Mouse (Mus musculus) midbrain, postnatal 0 days (tissue): ENCODE data around the gene Gm20388. TPM values are rescaled to one million over a fixed set of nuclear protein-coding genes. Genes with fewer than 3 reads are reported as not detected.

Source experiments
- ATAC-seq: fragments of 200-750 bp; cut with Nextera tagmentation; 2 replicates; pipeline ENCODE4 v1.8.0; 2017; ENCODE audit warnings: moderate number of reproducible peaks, mild to moderate bottlenecking, moderate TSS enrichment, moderate library complexity; ENCODE audit not compliant: low FRiP score
- DNase-seq: peaks from one replicate; pipeline ENCODE4 v3.0.0-alpha.2; 2015; ENCODE audit warnings: low spot score
- H3K27ac ChIP-seq: fragments of 300-500 bp; sonication (generic); 2 replicates; pipeline ENCODE4 v1.5.1; 2014; ENCODE audit warnings: low read depth, mild to moderate bottlenecking, low read length, mixed read lengths
- H3K27me3 ChIP-seq: fragments of 300-500 bp; sonication (generic); 2 replicates; pipeline ENCODE4 v1.6.1; 2014; ENCODE audit warnings: low read length, control low read depth, mixed read lengths; ENCODE audit not compliant: insufficient read depth
- H3K36me3 ChIP-seq: fragments of 300-500 bp; sonication (generic); 2 replicates; pipeline ENCODE4 v1.6.1; 2014; ENCODE audit warnings: low read length, control low read depth, mixed read lengths; ENCODE audit not compliant: insufficient read depth
- H3K4me1 ChIP-seq: fragments of 300-500 bp; sonication (generic); 2 replicates; pipeline ENCODE4 v1.6.1; 2014; ENCODE audit warnings: mild to moderate bottlenecking, control low read depth, antibody characterized with exemption, low read length, mixed read lengths; ENCODE audit not compliant: insufficient read depth
- H3K4me2 ChIP-seq: fragments of 300-500 bp; sonication (generic); 2 replicates; pipeline ENCODE4 v1.6.1; 2014; ENCODE audit warnings: low read depth, mild to moderate bottlenecking, low read length, mixed read lengths; ENCODE audit not compliant: poor library complexity, severe bottlenecking
- H3K4me3 ChIP-seq: fragments of 300-500 bp; sonication (generic); 2 replicates; pipeline ENCODE4 v1.5.1; 2014; ENCODE audit warnings: low read depth, mild to moderate bottlenecking, low read length, moderate library complexity
- H3K9ac ChIP-seq: fragments of 300-500 bp; sonication (generic); replicated peaks from 2 replicates; pipeline ENCODE4 v1.6.1; 2014; ENCODE audit warnings: mild to moderate bottlenecking, low read length, moderate library complexity, mixed read lengths; ENCODE audit not compliant: poor library complexity, severe bottlenecking
- H3K9me3 ChIP-seq: fragments of 300-500 bp; sonication (generic); 2 replicates; pipeline ENCODE4 v1.6.1; 2016; ENCODE audit warnings: low read length, control low read depth
- CTCF ChIP-seq: IDR thresholded peaks from 2 replicates; pipeline ENCODE4 v1.5.1; 2016; ENCODE audit warnings: antibody characterized with exemption, mild to moderate bottlenecking
- WGBS: fragments of 180-500 bp; shearing (Covaris S2); extraction: QIAGEN DNeasy Blood & Tissue Kit; methylation state at CpG from one replicate; pipeline ENCODE4 v1.1.7; 2014; 5-methylcytosine and 5-hydroxymethylcytosine counted together
- polyA plus RNA-seq: library from polyadenylated mRNA; unstranded; fragments of >200 nt; fragmentation: Nextera tagmentation; extraction: Ambion mirVana; gene quantifications from 2 replicates; pipeline ENCODE4 v1.2.1, GENCODE M21; 2015
- total RNA-seq: library from RNA; depleted of rRNA; stranded (reverse); fragments of >200 nt; gene quantifications from 2 replicates; pipeline ENCODE4 v1.2.3, GENCODE M21; 2014

Gene Gm20388
- total and polyA plus RNA-seq, 2 experiments from 2014 or later = 74.2 TPM; not detected in 1

DNA sequence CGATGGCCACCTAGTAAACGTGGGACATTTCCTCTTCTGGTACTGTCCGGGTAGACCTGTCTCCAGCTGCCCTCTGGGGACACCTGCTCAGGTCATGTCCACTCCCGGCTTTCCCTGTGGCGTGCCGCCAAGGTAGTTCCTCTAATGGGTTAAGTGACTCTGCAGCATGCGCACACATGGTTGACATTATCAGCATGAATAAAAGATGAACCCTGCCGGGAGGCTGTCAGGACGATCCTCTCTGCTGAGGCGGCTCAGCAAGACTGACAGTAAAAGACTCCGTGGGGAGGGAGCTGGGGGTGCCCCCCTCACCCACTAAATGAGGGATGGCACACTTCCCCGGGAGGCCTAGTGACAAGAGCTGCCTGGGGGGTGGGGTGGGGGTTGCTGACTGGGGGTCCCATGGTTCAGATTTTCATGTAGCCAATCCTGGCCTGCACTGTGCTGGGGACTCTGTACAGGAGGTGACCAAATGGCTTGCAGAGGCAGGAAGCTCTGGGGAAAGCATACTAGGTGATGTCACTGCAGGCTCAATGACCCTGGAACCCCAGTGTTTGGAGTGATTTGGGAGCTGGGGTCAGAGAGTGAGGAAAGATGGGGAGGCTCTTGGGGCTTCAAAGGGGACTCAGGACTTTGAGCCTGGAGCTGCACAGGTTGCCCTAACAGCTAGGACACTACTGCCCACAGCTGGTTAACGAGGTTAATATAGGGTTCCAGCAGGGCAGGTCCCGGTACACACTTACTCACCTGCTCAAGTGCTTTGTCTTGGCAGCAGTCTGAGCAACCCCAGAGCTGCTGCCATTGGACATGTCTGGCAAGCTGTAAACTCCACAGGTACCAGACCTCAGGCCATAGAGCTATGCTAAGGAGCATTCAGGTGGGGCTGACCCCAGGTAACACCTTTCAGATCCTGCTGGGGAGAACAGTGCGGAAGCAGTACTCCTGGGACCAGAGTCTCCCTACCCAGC lies 487.1 kb downstream of the Gm20388 start:
- no peak for TF ChIP-seq CTCF
- ATAC-seq = no peak
- no peaks in the 10 kb centered on the region for H3K27me3 ChIP-seq
- H3K9ac ChIP-seq = no peak overlapping the region
- peaks cover 15% of the 10 kb centered on the region for H3K4me1 ChIP-seq
- no peak for DNase-seq
- H3K4me3 ChIP-seq = no peak overlapping the region
- H3K9me3 ChIP-seq = no peaks in the 10 kb centered on the region
- 29% methylated on average over 15 of the region's 15 CpGs for WGBS
- H3K4me2 ChIP-seq = peak overlapping the region; percentile 30; the same call in 1 of the 2 replicates
- peak overlapping the region; percentile 32; the same call in 1 of the 2 replicates for H3K27ac ChIP-seq
- H3K36me3 ChIP-seq = no peaks in the 10 kb centered on the region

DNA sequence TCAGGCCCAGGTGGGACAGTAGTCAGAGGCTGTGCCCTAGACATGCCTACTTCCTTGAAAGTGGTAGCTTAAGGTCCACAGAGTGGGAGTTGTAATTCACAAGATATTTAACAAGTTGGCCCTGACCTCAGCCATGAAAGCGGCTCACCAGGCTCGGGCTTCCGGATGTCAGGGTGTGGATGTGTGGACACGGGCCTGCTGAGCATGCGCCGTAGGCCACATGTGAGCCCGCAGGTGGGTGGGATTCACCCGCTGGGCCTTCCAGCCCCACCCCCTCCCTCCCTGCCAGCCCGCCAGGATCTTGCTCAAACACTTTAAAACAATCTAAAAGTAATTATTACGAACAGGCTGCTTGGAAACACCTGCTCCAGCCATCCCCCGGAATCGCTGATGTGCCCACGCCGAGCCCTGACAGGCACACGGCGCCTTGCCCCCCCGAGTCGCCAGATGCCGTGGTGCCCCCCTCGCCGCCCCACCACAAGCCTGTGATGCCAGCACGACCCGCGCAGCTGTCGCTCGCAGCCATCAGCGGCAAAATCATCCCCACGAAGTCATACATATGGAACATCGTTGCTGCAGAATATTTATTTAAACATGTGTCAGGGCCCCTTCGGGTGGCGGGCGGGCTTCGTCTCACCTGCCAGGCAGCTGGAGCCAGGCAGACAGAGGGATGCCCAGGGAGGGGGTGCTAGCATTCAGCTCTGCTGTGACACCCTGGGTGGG lies 488.7 kb downstream of the Gm20388 start:
- no peak for TF ChIP-seq CTCF
- peak; percentile 51 for DNase-seq

DNA sequence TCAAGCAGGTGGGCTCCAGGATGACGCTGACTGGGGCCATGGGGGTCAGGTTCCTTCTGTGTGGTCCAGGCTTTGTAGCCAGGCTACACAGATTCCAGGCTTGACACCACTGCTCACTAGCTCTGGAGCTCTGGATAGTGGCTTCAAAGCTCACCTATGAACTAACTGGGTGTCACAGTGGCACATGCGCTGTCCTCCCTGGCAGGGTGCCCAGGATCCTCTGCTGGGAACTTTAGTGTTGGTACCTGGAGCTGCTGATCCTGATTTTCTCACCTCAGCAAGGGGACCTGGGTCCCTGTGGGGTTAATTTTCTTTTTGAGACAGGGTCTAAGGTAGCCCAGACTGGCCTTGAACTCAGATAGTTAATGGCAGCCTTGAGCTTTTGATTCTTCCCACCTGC lies 490.6 kb downstream of the Gm20388 start:
- TF ChIP-seq CTCF = no peak
- 87% methylated on average over 2 of the region's 2 CpGs for WGBS
- Histone ChIP-seq H3K4me2 (no peak overlapping the region), H3K27me3 (no peaks in the 10 kb centered on the region), H3K9ac (no peak overlapping the region), H3K4me3 (no peak overlapping the region), H3K27ac (no peak overlapping the region), H3K4me1 (peaks cover 15% of the 10 kb centered on the region), H3K9me3 (no peaks in the 10 kb centered on the region), H3K36me3 (no peaks in the 10 kb centered on the region)
- DNase-seq (no peak), ATAC-seq (no peak)

More for the DNA sequence above, 488.7 kb downstream of the Gm20388 start:
- peak overlapping the region; percentile 9; the same call in 1 of the 2 replicates for H3K9ac ChIP-seq
- H3K36me3 ChIP-seq = no peaks in the 10 kb centered on the region
- peaks cover 15% of the 10 kb centered on the region for H3K4me1 ChIP-seq
- H3K4me2 ChIP-seq = peak overlapping the region; percentile 48
- no peak for ATAC-seq
- no peaks in the 10 kb centered on the region for H3K27me3 ChIP-seq
- WGBS = 30% methylated on average over 33 of the region's 33 CpGs
- no peaks in the 10 kb centered on the region for H3K9me3 ChIP-seq
- H3K27ac ChIP-seq = peak overlapping the region; percentile 43
- H3K4me3 ChIP-seq = peak overlapping the region; percentile 14; the same call in 1 of the 2 replicates

DNA sequence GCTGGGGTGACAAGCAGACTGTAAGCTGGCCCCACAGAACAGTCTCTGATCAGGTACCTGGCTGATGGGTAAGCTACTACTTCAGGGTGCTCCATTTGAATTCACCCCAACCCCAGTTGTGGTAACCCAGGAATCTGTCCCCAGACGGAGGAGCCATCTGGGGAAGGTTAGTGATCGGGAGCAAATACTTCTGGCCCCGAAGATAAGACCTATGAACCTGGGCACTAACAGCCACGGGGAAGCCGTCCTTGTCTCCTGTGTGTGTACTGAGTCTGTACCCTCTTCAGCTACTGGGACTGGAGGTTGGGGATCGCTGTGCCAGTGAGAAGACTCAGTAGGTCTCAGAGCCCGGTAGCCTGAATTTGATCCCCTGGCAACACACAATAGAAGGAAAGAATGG lies 491.1 kb downstream of the Gm20388 start:
- no peak for DNase-seq
- H3K4me1 ChIP-seq = peaks cover 15% of the 10 kb centered on the region
- TF ChIP-seq CTCF = no peak
- WGBS = 91% methylated on average over 7 of the region's 7 CpGs
- no peak overlapping the region for H3K4me3 ChIP-seq
- no peak overlapping the region for H3K4me2 ChIP-seq
- no peak overlapping the region for H3K9ac ChIP-seq
- H3K27me3 ChIP-seq = no peaks in the 10 kb centered on the region
- no peaks in the 10 kb centered on the region for H3K36me3 ChIP-seq
- H3K27ac ChIP-seq = no peak overlapping the region
- H3K9me3 ChIP-seq = no peaks in the 10 kb centered on the region
- no peak for ATAC-seq

DNA sequence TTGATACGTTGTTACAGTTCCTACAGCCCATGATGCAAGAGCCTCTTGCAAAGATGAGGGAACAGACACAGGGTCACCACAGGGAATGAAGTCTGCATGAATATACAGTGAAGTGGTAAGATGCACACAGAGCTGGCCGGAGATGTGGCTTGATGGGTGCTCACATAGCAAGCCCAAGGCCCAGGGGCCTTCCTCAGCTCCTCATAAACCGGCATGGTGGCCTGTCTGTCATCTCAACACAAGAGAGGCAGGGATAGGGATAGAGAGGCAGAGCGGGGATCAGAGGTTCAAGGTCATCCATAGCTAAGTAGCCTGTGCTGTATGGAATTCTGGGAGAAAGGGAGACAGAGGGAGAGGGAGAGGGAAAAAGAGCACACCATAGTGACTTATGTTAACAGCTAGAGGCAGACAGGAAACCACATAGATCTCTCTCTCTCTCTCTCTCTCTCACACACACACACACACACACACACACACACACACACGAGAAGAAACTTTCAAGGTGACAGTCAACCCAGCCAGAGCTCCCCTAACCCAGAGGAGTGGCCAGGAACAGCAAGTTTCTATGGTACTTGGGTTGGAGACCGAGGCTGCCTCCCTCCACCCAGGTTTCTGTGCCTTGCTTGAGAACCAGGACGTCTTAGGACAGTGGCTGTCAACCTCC lies 493.1 kb downstream of the Gm20388 start:
- H3K4me2 ChIP-seq = no peak overlapping the region
- H3K9ac ChIP-seq = no peak overlapping the region
- no peaks in the 10 kb centered on the region for H3K36me3 ChIP-seq
- ATAC-seq = no peak
- peaks cover 8% of the 10 kb centered on the region for H3K4me1 ChIP-seq
- no peak overlapping the region for H3K27ac ChIP-seq
- no peaks in the 10 kb centered on the region for H3K27me3 ChIP-seq
- WGBS = 76% methylated on average over 7 of the region's 7 CpGs
- no peaks in the 10 kb centered on the region for H3K9me3 ChIP-seq
- TF ChIP-seq CTCF = no peak
- no peak for DNase-seq
- H3K4me3 ChIP-seq = no peak overlapping the region
